Mouse (Mus musculus): ENCODE data around the gene Rnase12.

Gene Rnase12

DNA sequence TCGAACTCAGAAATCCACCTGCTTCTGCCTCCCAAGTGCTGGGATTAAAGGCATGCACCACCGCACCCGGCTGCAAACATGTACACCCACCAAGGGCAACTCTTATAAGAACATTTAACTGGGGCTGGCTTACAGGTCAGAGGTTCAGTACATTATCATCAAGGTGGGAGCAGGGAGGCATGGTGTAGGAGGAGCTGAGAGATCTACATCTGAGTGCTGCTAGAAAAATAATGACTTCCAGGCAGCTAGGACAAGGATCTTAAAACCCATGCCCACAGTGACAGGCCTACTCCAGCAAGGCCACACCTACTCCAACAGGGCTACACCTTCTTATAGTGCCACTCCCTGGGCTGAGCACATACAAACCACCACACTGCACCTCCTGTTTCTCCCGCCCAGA, 28.4 kb upstream of the Rnase12 start:
- in situ Hi-C loops (cut with MboI, MseI) = loop anchor here (10.0 kb wide), 1 partner anchor 939 kb away; the partner anchor contains the start of gene Zfp219

GRCm38 (mm10) chr14:51085086-51085485, 27.6 kb upstream of the Rnase12 start:
- in situ Hi-C loops (cut with MboI, MseI) = loop anchor here (10.0 kb wide), 1 partner anchor 940 kb away; the partner anchor contains the start of gene Zfp219

DNA sequence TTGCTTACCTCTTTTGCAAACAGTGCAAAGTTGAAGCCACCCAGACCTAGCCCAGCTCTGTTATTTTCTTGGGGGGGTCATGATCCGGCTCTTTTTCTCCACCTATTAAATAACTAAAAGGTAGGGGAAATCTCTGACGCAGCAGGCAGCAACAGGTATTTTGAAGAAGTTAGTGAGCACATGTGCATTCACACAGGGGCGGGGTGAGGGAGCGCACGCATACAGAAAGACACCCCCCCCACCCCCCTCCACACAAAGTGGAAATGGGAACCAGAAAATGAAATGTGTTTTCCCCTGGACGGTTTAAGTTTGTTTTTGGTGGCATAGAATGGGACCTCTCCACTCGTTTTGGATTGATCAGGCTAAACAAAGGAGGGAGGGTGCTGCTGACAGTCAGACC, 26.3 kb upstream of the Rnase12 start:
- in situ Hi-C loops (cut with MboI, MseI) = loop anchor here (10.0 kb wide), 1 partner anchor 941 kb away; the partner anchor contains the start of gene Zfp219

- in situ Hi-C loops (cut with MboI, MseI) = loop anchor here (10.0 kb wide), 1 partner anchor 942 kb away; the partner anchor contains the start of gene Zfp219
These were observed 25.4 kb upstream of the Rnase12 start for GRCm38 (mm10) chr14:51082599-51083581.

DNA sequence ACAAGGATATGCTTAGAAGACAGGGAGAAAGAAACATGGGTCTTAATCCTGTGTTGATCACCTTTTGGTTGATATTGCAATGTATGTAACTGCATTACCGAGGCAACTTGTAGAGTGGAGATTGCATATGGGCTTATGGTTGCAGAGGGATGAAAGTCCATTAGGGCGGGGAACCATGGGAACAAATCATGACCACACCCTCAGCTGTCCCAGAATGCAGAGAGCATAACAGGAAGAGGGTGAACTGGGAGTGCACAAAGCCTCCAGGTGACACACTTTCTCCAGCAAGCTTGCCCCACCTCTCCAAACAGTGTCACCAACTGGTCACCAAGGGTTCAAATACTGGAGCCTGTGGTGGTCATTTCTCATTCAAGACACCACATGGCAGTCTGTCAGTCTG, 23.6 kb upstream of the Rnase12 start:
- in situ Hi-C loops (cut with MboI, MseI) = loop anchor here (10.0 kb wide), 1 partner anchor 944 kb away; the partner anchor contains the start of gene Zfp219

GRCm38 (mm10) chr14:51079180-51079579, 21.7 kb upstream of the Rnase12 start:
- in situ Hi-C loops (cut with MboI, MseI) = no loop called here

GRCm38 (mm10) chr14:51074335-51074734, 16.9 kb upstream of the Rnase12 start, which contains the start of gene Olfr750:
Gene Olfr750 (minus strand): TSS chr14:51074435.
- in situ Hi-C loops (cut with MboI, MseI) = no loop called here

DNA sequence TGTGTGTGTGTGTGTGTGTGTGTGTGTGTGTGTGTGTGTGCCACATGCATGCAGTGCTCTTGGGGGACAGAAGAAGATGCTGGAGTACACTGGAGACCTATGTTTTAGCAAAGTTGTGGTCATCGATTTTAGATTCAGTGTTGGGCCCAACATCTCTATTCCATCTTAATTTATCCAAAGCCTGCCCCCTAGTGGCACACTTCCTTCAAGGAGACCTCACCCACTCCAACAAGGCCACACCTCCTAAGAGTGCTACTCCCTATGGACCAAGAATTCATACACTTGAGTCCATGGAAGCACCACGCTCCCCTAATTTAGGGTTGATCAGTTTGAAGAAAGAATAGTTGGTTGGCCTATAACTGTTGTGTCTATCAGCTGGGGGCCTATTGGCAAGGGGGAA, 12.2 kb upstream of the Rnase12 start:
- in situ Hi-C loops (cut with MboI, MseI) = loop anchor here (10.0 kb wide), 2 partner anchors 145 to 1895 kb away; partner anchors contain the start of genes Apex1, Naa30 and Osgep

DNA sequence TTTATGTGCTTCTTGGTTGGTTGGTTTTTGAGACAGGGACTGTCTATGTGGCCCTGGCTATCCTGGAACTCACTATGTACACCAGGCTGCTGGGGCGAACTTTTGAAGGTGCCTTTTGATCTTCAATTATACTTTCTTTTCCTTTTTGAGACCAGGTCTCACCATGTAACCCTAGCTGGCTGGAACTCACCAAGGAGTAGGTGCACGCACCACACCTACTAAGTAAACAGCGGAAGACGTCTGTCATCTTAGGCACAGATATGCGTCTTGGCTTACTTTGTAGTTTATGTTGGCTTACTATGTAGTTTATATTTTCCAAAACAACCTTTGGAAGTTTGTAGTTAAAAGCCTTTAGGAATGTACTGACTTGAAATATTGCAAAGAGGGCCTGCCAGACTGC, 11.5 kb upstream of the Rnase12 start:
- in situ Hi-C loops (cut with MboI, MseI) = loop anchor here (10.0 kb wide), 2 partner anchors 144 to 1894 kb away; partner anchors contain the start of genes Apex1, Naa30 and Osgep

GRCm38 (mm10) chr14:51060761-51061160, 3.3 kb upstream of the Rnase12 start:
- in situ Hi-C loops (cut with MboI, MseI) = loop anchor here (5.0 to 10.0 kb wide), 4 partner anchors 33 to 1886 kb away; partner anchors contain the start of genes Apex1, Naa30 and Osgep

DNA sequence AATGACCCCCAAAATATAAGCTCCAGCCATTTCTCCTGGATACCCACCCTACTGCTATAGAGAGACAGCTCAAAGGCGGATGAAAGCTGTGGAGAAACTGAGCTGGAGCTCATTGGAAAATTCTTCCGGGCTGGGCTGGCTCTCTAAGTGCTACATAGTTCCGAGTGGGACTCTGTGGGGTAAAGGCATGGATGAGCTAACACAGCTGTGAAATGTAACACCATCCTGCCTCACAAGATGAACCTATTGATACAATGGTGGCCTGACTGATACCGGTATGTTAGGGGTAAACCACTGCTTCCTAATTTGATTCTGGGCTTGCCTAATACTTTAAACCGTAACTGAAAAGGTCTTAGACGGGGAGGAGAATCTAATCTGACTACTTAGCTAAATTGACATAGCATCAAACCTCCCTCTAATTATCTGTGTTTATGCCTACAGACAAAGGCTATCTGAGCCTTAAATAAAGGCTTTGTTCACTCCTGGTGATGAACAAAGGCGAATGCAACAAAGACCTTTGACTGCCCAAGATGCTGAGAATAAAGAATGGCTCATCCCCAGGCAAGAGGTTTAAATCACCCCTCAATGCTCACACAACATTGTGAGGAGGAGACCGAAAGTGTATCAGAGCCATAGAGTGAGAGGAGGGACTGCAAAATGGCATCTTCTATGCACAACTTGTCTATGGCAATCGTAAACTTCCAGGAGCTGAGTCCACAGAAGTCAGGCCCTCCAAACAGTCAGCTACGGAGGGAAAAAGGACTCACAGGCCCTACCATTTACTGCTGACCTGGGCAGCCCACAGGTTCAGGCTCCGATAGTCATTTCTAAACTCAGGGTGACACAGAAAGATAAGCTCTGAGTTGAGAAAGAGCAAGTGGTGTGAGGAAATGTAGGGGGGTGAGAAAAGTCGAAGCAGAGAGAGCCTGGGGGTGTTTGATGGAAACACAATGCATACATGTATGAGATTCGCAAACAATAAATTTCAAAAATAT, 2.9 kb downstream of the Rnase12 start:
- in situ Hi-C loops (cut with MboI, MseI) = no loop called here

DNA sequence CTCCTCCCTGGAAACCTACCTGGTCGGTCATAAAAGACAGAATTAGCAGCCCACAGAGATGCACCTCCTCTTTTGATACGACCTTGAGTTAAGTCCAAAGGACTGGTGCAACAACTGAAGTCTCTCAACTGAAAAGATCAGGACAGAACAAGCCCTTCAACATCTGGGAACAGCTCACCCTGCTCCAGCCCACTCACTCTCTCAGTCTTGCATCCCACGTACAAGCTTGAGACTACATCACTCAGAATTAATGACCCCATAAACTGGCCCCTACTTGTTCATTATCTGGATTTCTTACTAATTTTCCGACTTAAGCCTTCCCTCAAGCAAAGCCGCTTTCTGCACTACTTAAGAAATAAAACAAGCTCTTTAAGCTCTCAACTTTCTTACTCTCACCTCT, 4.3 kb downstream of the Rnase12 start:
- in situ Hi-C loops (cut with MboI, MseI) = no loop called here

- in situ Hi-C loops (cut with MboI, MseI) = no loop called here
These were observed 5.5 kb downstream of the Rnase12 start for GRCm38 (mm10) chr14:51051941-51052340.

- in situ Hi-C loops (cut with MboI, MseI) = no loop called here
These were observed 7.4 kb downstream of the Rnase12 start, which contains the start of gene Rnase11 for GRCm38 (mm10) chr14:51050063-51050462. Gene Rnase11 (minus strand): TSS chr14:51050163.

- in situ Hi-C loops (cut with MboI, MseI) = no loop called here
These were observed 9.6 kb downstream of the Rnase12 start for GRCm38 (mm10) chr14:51047846-51048245.

- in situ Hi-C loops (cut with MboI, MseI) = no loop called here
These were observed 15.7 kb downstream of the Rnase12 start, which contains the start of gene Rnase9 for GRCm38 (mm10) chr14:51041769-51042168. Gene Rnase9 (minus strand): TSS chr14:51041869.

DNA sequence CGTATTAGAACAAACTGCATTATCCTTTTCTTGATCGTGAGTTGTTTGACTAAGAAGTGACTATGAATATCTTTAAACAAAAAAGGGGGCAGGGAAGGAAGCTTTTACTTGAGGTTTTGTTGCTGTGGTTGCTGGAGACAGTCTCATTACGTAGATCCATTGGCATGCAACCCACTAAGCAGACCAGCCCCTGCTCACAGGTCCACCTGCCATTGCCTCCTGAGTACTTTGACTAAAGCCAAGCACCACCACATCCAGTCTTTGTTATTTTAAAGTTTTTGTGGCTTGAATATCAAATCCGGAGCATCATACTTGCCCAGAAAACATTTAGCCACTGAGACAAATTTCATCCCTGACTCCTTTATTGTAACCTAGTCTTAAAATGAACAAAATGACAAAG, 21.2 kb downstream of the Rnase12 start:
- in situ Hi-C loops (cut with MboI, MseI) = loop anchor here (10.0 kb wide), 1 partner anchor 139 kb away; no protein-coding TSS in a partner anchor

DNA sequence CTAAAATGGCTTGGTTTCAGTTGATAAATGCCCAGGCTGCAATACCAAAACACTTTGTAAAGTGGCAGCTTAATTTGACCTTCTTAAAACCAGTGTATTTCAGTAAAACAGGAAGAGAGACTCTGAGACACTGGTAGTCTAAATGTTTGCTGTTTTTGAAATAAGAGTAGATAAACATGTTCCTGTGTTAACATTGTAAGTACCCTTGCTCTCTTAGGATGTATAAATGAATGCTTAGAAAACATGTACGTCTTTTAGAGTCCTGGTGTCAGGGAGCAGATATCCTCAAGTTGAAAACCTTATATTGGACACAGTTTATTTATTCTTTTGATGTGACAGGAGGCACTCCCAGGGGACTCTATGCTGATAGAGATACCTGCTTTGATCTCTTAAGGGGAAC, 22.3 kb downstream of the Rnase12 start:
- in situ Hi-C loops (cut with MboI, MseI) = loop anchor here (10.0 kb wide), 1 partner anchor 140 kb away; no protein-coding TSS in a partner anchor

DNA sequence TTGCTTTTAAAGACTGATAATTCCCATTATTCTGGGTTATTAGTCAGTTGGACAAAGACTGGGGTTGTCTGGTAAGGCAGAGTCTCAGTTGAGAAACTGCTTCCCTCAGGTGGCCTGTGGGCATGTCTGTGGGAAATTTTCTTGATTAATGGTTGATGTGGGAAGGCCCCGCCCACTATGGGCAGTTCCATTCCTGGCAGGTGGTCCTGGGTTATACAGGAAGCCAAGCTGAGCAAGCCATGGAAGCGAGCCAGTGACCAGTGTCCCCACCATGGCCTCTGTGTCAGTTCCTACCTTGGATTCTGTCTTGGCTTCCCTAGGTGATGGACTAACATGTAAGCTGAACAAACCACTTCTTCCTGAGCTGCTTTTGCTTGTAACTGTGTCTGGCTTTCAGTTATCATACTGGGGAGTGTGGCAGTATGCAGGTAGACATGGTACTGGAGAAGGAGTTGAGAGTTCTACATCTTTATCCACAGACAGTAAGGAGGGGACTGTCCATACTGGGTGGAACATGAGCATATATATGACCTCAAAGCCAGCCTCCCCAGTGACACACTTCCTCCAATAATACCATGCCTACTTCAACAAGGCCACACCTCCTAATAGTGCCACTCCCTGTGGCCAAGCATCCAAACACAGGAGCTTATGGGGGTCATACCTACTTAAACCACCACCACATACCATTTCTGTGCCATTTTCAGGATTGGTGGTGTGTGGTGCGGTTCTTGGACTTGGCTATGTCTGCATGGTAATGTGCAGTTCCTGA, 29.9 kb downstream of the Rnase12 start:
- in situ Hi-C loops (cut with MboI, MseI) = loop anchor here (5.0 kb wide), 1 partner anchor 35 kb away; no protein-coding TSS in a partner anchor
